Mouse (Mus musculus): ENCODE results near the gene Gm37240. TPM values are rescaled to one million over a fixed set of nuclear protein-coding genes. Genes with fewer than 3 reads are reported as not detected.
A peak's percentile ranks its signal among the peaks of the same experiment; 100 is the strongest.
"Not testable (repeated sequence)": the region's sequence is repeated elsewhere in the genome, so short reads cannot be mapped to it uniquely, and the experiment has no call there.

Gm37240 gene
- total RNA-seq, 2 experiments from 2014 or later, result not detected

- no peak; the same call in 1 of the 2 replicates for ATAC-seq (replicated peaks; ENCODE audit: poor library complexity, severe bottlenecking)
Observed at GRCm38 (mm10) chr3:84654246-84654826, 1233.0 kb downstream of the Gm37240 start.

- peak; percentile 54; the same call in 1 of the 2 replicates for ATAC-seq (replicated peaks; ENCODE audit: poor library complexity, severe bottlenecking)
Observed at GRCm38 (mm10) chr3:84653557-84654245, 1233.6 kb downstream of the Gm37240 start.

- no peak for ATAC-seq (replicated peaks; ENCODE audit: poor library complexity, severe bottlenecking)
Observed at GRCm38 (mm10) chr3:84652643-84653556, 1234.4 kb downstream of the Gm37240 start.

- ATAC-seq (replicated peaks; ENCODE audit: poor library complexity, severe bottlenecking), result no peak
Observed at GRCm38 (mm10) chr3:84649578-84650327, 1237.6 kb downstream of the Gm37240 start.

GRCm38 (mm10) chr3:84648069-84648468, 1239.2 kb downstream of the Gm37240 start:
- ATAC-seq (replicated peaks; ENCODE audit: poor library complexity, severe bottlenecking), result not testable (repeated sequence)

GRCm38 (mm10) chr3:84647616-84648015, 1239.7 kb downstream of the Gm37240 start:
- ATAC-seq (replicated peaks; ENCODE audit: poor library complexity, severe bottlenecking), result no peak

GRCm38 (mm10) chr3:84646331-84646845, 1240.9 kb downstream of the Gm37240 start:
- 0 out of 2 replicates have a peak, but pooled peaks have one; percentile 25 for ATAC-seq (replicated peaks; ENCODE audit: poor library complexity, severe bottlenecking)

- no peak for ATAC-seq (replicated peaks; ENCODE audit: poor library complexity, severe bottlenecking)
Observed at GRCm38 (mm10) chr3:84646007-84646290, 1241.4 kb downstream of the Gm37240 start.

GRCm38 (mm10) chr3:84645156-84646006, 1241.9 kb downstream of the Gm37240 start:
- ATAC-seq (replicated peaks; ENCODE audit: poor library complexity, severe bottlenecking), result peak; percentile 39

GRCm38 (mm10) chr3:84642942-84643341, 1244.4 kb downstream of the Gm37240 start:
- no peak for ATAC-seq (replicated peaks; ENCODE audit: poor library complexity, severe bottlenecking)

GRCm38 (mm10) chr3:84641391-84641790, 1245.9 kb downstream of the Gm37240 start:
- ATAC-seq (replicated peaks; ENCODE audit: poor library complexity, severe bottlenecking), result no peak

GRCm38 (mm10) chr3:84640536-84640935, 1246.8 kb downstream of the Gm37240 start:
- no peak for ATAC-seq (replicated peaks; ENCODE audit: poor library complexity, severe bottlenecking)

- ATAC-seq (replicated peaks; ENCODE audit: poor library complexity, severe bottlenecking), result peak; percentile 35; the same call in 1 of the 2 replicates
Observed at GRCm38 (mm10) chr3:84639767-84640500, 1247.4 kb downstream of the Gm37240 start.

GRCm38 (mm10) chr3:84638858-84639257, 1248.5 kb downstream of the Gm37240 start:
- no peak for ATAC-seq (replicated peaks; ENCODE audit: poor library complexity, severe bottlenecking)

GRCm38 (mm10) chr3:84637890-84638578, 1249.3 kb downstream of the Gm37240 start:
- ATAC-seq (replicated peaks; ENCODE audit: poor library complexity, severe bottlenecking), result no peak

GRCm38 (mm10) chr3:84637095-84637494, 1250.2 kb downstream of the Gm37240 start:
- ATAC-seq (replicated peaks; ENCODE audit: poor library complexity, severe bottlenecking), result no peak

- ATAC-seq (replicated peaks; ENCODE audit: poor library complexity, severe bottlenecking), result no peak
Observed at GRCm38 (mm10) chr3:84631586-84631985, 1255.7 kb downstream of the Gm37240 start.

- peak; percentile 86 for ATAC-seq (replicated peaks; ENCODE audit: poor library complexity, severe bottlenecking)
Observed at GRCm38 (mm10) chr3:84622026-84622425, 1265.3 kb downstream of the Gm37240 start.
